Mouse (Mus musculus): Measurements from ENCODE around the gene Zfp961. TPM values are rescaled to one million over a fixed set of nuclear protein-coding genes. Genes with fewer than 3 reads are reported as not detected.
A peak's percentile ranks its signal among the peaks of the same experiment; 100 is the strongest.
"Not testable (repeated sequence)": the region's sequence is repeated elsewhere in the genome, so short reads cannot be mapped to it uniquely, and the experiment has no call there.

Zfp961 gene
- polyA plus RNA-seq, 1 experiment = 1.9 TPM

GRCm38 (mm10) chr8:72000223-72000622 lies 49.4 kb downstream of the Zfp961 start:
- TF ChIP-seq CTCF (IDR thresholded peaks at IDR 0.05; ENCODE audit: extremely low read depth, insufficient read length, insufficient replicate concordance, low read depth, low read length) (no peak), POLR2A (IDR thresholded peaks at IDR 0.05; ENCODE audit: low read depth, low read length) (no peak)
- H3K4me1 ChIP-seq (ENCODE audit: control insufficient read depth, insufficient read depth, insufficient read length, low read length) = peaks cover 1% of the 10 kb centered on the region; the same call in 1 of the 2 replicates
- H3K27ac ChIP-seq (ENCODE audit: insufficient read depth, low read depth, low read length) = no peak overlapping the region
- 55% methylated on average over 3 of the region's 3 CpGs for WGBS
- H3K27me3 ChIP-seq (ENCODE audit: control insufficient read depth, insufficient read depth, low read length) = no peaks in the 10 kb centered on the region
- H3K4me3 ChIP-seq (ENCODE audit: low read depth, low read length) = no peak overlapping the region
- H3K36me3 ChIP-seq (ENCODE audit: control insufficient read depth, insufficient read depth, low read length) = no peaks in the 10 kb centered on the region; the same call in 1 of the 2 replicates

GRCm38 (mm10) chr8:72002942-72003341 lies 52.1 kb downstream of the Zfp961 start:
- no peak overlapping the region for H3K4me3 ChIP-seq (ENCODE audit: low read depth, low read length)
- H3K36me3 ChIP-seq (ENCODE audit: control insufficient read depth, insufficient read depth, low read length) = no peaks in the 10 kb centered on the region; the same call in 1 of the 2 replicates
- no peaks in the 10 kb centered on the region for H3K27me3 ChIP-seq (ENCODE audit: control insufficient read depth, insufficient read depth, low read length)
- H3K27ac ChIP-seq (ENCODE audit: insufficient read depth, low read depth, low read length) = no peak overlapping the region
- TF ChIP-seq CTCF (IDR thresholded peaks at IDR 0.05; ENCODE audit: extremely low read depth, insufficient read length, insufficient replicate concordance, low read depth, low read length) (no peak), POLR2A (IDR thresholded peaks at IDR 0.05; ENCODE audit: low read depth, low read length) (no peak)
- peaks cover 1% of the 10 kb centered on the region; the same call in 1 of the 2 replicates for H3K4me1 ChIP-seq (ENCODE audit: control insufficient read depth, insufficient read depth, insufficient read length, low read length)

GRCm38 (mm10) chr8:72005912-72006311 lies 55.1 kb downstream of the Zfp961 start:
- 74% methylated on average over 3 of the region's 3 CpGs for WGBS
- TF ChIP-seq CTCF (IDR thresholded peaks at IDR 0.05; ENCODE audit: extremely low read depth, insufficient read length, insufficient replicate concordance, low read depth, low read length) (no peak), POLR2A (IDR thresholded peaks at IDR 0.05; ENCODE audit: low read depth, low read length) (no peak)
- no peak overlapping the region for H3K27ac ChIP-seq (ENCODE audit: insufficient read depth, low read depth, low read length)

GRCm38 (mm10) chr8:72006763-72007162 lies 55.9 kb downstream of the Zfp961 start:
- TF ChIP-seq POLR2A (IDR thresholded peaks at IDR 0.05; ENCODE audit: low read depth, low read length) (no peak), CTCF (IDR thresholded peaks at IDR 0.05; ENCODE audit: extremely low read depth, insufficient read length, insufficient replicate concordance, low read depth, low read length) (no peak)
- H3K27ac ChIP-seq (ENCODE audit: insufficient read depth, low read depth, low read length) = no peak overlapping the region
- no peaks in the 10 kb centered on the region for H3K36me3 ChIP-seq (ENCODE audit: control insufficient read depth, insufficient read depth, low read length)
- no peak overlapping the region for H3K4me3 ChIP-seq (ENCODE audit: low read depth, low read length)
- 68% methylated on average over 1 of the region's 1 CpGs for WGBS
- peaks cover 1% of the 10 kb centered on the region; the same call in 1 of the 2 replicates for H3K4me1 ChIP-seq (ENCODE audit: control insufficient read depth, insufficient read depth, insufficient read length, low read length)
- H3K27me3 ChIP-seq (ENCODE audit: control insufficient read depth, insufficient read depth, low read length) = no peaks in the 10 kb centered on the region

More at GRCm38 (mm10) chr8:72005912-72006311, 55.1 kb downstream of the Zfp961 start:
- Histone ChIP-seq H3K4me3 (ENCODE audit: low read depth, low read length) (no peak overlapping the region), H3K36me3 (ENCODE audit: control insufficient read depth, insufficient read depth, low read length) (no peaks in the 10 kb centered on the region), H3K4me1 (ENCODE audit: control insufficient read depth, insufficient read depth, insufficient read length, low read length) (peaks cover 1% of the 10 kb centered on the region; the same call in 1 of the 2 replicates), H3K27me3 (ENCODE audit: control insufficient read depth, insufficient read depth, low read length) (no peaks in the 10 kb centered on the region)

GRCm38 (mm10) chr8:72008134-72008641 lies 57.4 kb downstream of the Zfp961 start:
- H3K4me3 ChIP-seq (ENCODE audit: low read depth, low read length) = 0 out of 2 replicates have a peak overlapping the region, but pooled peaks have one; percentile 7
- WGBS = 34% methylated on average over 3 of the region's 3 CpGs
- no peak for TF ChIP-seq POLR2A (IDR thresholded peaks at IDR 0.05; ENCODE audit: low read depth, low read length)
- TF ChIP-seq CTCF (IDR thresholded peaks at IDR 0.05; ENCODE audit: extremely low read depth, insufficient read length, insufficient replicate concordance, low read depth, low read length) = no peak
- no peaks in the 10 kb centered on the region for H3K36me3 ChIP-seq (ENCODE audit: control insufficient read depth, insufficient read depth, low read length)
- H3K4me1 ChIP-seq (ENCODE audit: control insufficient read depth, insufficient read depth, insufficient read length, low read length) = peaks cover 1% of the 10 kb centered on the region; the same call in 1 of the 2 replicates
- peak overlapping the region; percentile 52 for H3K27ac ChIP-seq (ENCODE audit: insufficient read depth, low read depth, low read length)
- no peaks in the 10 kb centered on the region for H3K27me3 ChIP-seq (ENCODE audit: control insufficient read depth, insufficient read depth, low read length)

GRCm38 (mm10) chr8:72009473-72009872 lies 58.6 kb downstream of the Zfp961 start, which contains the start of gene Cyp4f18:
Gene Cyp4f18 (minus strand): TSS chr8:72009626.
- Histone ChIP-seq H3K27me3 (ENCODE audit: control insufficient read depth, insufficient read depth, low read length) (no peaks in the 10 kb centered on the region), H3K36me3 (ENCODE audit: control insufficient read depth, insufficient read depth, low read length) (no peaks in the 10 kb centered on the region), H3K4me3 (ENCODE audit: low read depth, low read length) (peak within 1 kb of the TSS; percentile 22), H3K4me1 (ENCODE audit: control insufficient read depth, insufficient read depth, insufficient read length, low read length) (peaks cover 1% of the 10 kb centered on the region; the same call in 1 of the 2 replicates), H3K27ac (ENCODE audit: insufficient read depth, low read depth, low read length) (peak within 1 kb of the TSS; percentile 45)
- 60% methylated on average over 3 of the region's 3 CpGs for WGBS
- TF ChIP-seq CTCF (IDR thresholded peaks at IDR 0.05; ENCODE audit: extremely low read depth, insufficient read length, insufficient replicate concordance, low read depth, low read length) = no peak

- H3K27me3 ChIP-seq (ENCODE audit: control insufficient read depth, insufficient read depth, low read length); H3K27ac ChIP-seq (ENCODE audit: insufficient read depth, low read depth, low read length); H3K4me3 ChIP-seq (ENCODE audit: low read depth, low read length); H3K4me1 ChIP-seq (ENCODE audit: control insufficient read depth, insufficient read depth, insufficient read length, low read length); H3K36me3 ChIP-seq (ENCODE audit: control insufficient read depth, insufficient read depth, low read length): not testable (repeated sequence)
- WGBS = 60% methylated on average over 5 of the region's 6 CpGs
These were observed 62.8 kb downstream of the Zfp961 start for GRCm38 (mm10) chr8:72013506-72014228.

- not testable (repeated sequence) for H3K36me3 ChIP-seq (ENCODE audit: control insufficient read depth, insufficient read depth, low read length); H3K4me1 ChIP-seq (ENCODE audit: control insufficient read depth, insufficient read depth, insufficient read length, low read length); H3K4me3 ChIP-seq (ENCODE audit: low read depth, low read length); H3K27me3 ChIP-seq (ENCODE audit: control insufficient read depth, insufficient read depth, low read length); H3K27ac ChIP-seq (ENCODE audit: insufficient read depth, low read depth, low read length)
- 39% methylated on average over 2 of the region's 2 CpGs for WGBS
These were observed 66.5 kb downstream of the Zfp961 start for GRCm38 (mm10) chr8:72017339-72017738.
